Mouse (Mus musculus): Measurements from ENCODE around the gene S100a10. TPM values are rescaled to one million over a fixed set of nuclear protein-coding genes. Genes with fewer than 3 reads are reported as not detected.

The S100a10 gene
- polyA plus RNA-seq, 1 experiment from 2014 or later, result 407 TPM

DNA sequence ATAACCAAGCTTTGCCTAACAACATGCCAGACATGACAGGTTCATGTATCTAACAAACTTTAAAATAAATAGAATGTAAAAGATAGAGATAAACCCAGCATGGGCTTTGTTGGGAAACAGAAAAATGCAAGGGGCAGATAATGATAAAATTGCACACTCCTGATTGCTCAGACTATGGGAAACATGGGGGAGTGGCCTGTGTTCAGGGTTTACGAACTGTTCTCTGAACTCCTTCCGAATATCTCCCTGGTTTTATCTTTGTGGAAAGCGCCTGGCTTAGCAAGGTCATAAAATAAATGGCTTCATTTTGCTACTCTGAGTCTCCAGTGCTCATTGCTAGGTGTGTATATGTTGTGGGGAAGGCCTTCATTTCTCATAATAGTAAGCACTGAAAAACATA is 12.0 kb downstream of the S100a10 start:
- H3K4me1 ChIP-seq (ENCODE audit: control insufficient read depth, insufficient read depth, low read length), result 0 out of 2 replicates have a peak, but pooled peaks cover 4% of the 10 kb centered on the region
- no peak overlapping the region for H3K4me3 ChIP-seq (ENCODE audit: low read length)
- 73% methylated on average over 3 of the region's 3 CpGs for WGBS
- peaks cover 26% of the 10 kb centered on the region; the same call in 1 of the 2 replicates for H3K36me3 ChIP-seq (ENCODE audit: control insufficient read depth, insufficient read depth, low read length)
- H3K9ac ChIP-seq (ENCODE audit: low read depth, low read length), result no peak overlapping the region
- no peaks in the 10 kb centered on the region for H3K27me3 ChIP-seq (ENCODE audit: control insufficient read depth, insufficient read depth, low read length)
- ATAC-seq (ENCODE audit: low FRiP score, low TSS enrichment), result no peak
- H3K9me3 ChIP-seq (ENCODE audit: control insufficient read depth, low read length), result no peaks in the 10 kb centered on the region
- H3K4me2 ChIP-seq (replicated peaks; ENCODE audit: low read depth, low read length), result no peak overlapping the region
- H3K27ac ChIP-seq (ENCODE audit: low read depth, low read length), result no peak overlapping the region

- H3K4me3 ChIP-seq (ENCODE audit: low read length), result no peak overlapping the region
- H3K9me3 ChIP-seq (ENCODE audit: control insufficient read depth, low read length), result no peaks in the 10 kb centered on the region
- 94% methylated on average over 6 of the region's 6 CpGs for WGBS
- no peak overlapping the region for H3K4me2 ChIP-seq (replicated peaks; ENCODE audit: low read depth, low read length)
- no peak for ATAC-seq (ENCODE audit: low FRiP score, low TSS enrichment)
- no peaks in the 10 kb centered on the region for H3K27me3 ChIP-seq (ENCODE audit: control insufficient read depth, insufficient read depth, low read length)
- H3K9ac ChIP-seq (ENCODE audit: low read depth, low read length), result no peak overlapping the region
- peaks cover 18% of the 10 kb centered on the region; the same call in 1 of the 2 replicates for H3K36me3 ChIP-seq (ENCODE audit: control insufficient read depth, insufficient read depth, low read length)
- peak overlapping the region; percentile 53; the same call in 1 of the 2 replicates for H3K27ac ChIP-seq (ENCODE audit: low read depth, low read length)
- 0 out of 2 replicates have a peak, but pooled peaks cover 4% of the 10 kb centered on the region for H3K4me1 ChIP-seq (ENCODE audit: control insufficient read depth, insufficient read depth, low read length)
Measured at GRCm38 (mm10) chr3:93567721-93568120, 12.8 kb downstream of the S100a10 start.

DNA sequence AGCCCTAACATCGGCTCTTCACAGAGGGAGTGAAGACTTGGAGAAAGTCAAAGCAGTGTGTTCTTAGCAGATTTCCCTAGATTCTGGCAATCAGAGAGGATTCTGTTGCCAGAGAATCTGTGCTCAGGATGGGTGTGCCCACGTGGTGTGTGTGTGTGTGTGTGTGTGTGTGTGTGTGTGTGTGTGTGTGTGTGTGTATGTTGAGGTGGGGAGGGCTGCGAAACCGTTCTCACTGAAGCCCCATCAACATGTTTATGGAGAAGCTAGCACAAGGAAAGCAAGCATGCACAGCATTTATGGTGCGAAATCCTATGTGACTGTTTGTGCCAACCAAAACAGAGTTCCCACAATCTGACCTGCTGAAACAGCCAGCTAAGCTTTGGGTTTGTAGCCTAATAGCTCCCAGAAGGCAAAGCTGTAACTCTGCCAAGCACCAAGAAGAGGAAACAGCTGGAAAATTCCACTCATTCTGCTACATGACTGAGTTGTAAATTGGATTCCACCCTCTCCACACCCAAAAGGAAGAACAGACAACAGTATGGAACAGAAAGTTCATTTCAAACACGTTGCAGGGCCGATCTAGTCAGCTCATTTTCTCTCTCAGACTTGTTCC is 13.7 kb downstream of the S100a10 start:
- H3K4me3 ChIP-seq (ENCODE audit: low read length), result no peak overlapping the region
- peaks cover 14% of the 10 kb centered on the region; the same call in 1 of the 2 replicates for H3K36me3 ChIP-seq (ENCODE audit: control insufficient read depth, insufficient read depth, low read length)
- peak; percentile 83 for ATAC-seq (ENCODE audit: low FRiP score, low TSS enrichment)
- H3K9ac ChIP-seq (ENCODE audit: low read depth, low read length), result no peak overlapping the region
- 52% methylated on average over 7 of the region's 7 CpGs for WGBS
- H3K9me3 ChIP-seq (ENCODE audit: control insufficient read depth, low read length), result no peaks in the 10 kb centered on the region
- H3K4me1 ChIP-seq (ENCODE audit: control insufficient read depth, insufficient read depth, low read length), result 0 out of 2 replicates have a peak, but pooled peaks cover 4% of the 10 kb centered on the region
- H3K27ac ChIP-seq (ENCODE audit: low read depth, low read length), result peak overlapping the region; percentile 65; the same call in 1 of the 2 replicates
- H3K4me2 ChIP-seq (replicated peaks; ENCODE audit: low read depth, low read length), result no peak overlapping the region
- no peaks in the 10 kb centered on the region for H3K27me3 ChIP-seq (ENCODE audit: control insufficient read depth, insufficient read depth, low read length)

DNA sequence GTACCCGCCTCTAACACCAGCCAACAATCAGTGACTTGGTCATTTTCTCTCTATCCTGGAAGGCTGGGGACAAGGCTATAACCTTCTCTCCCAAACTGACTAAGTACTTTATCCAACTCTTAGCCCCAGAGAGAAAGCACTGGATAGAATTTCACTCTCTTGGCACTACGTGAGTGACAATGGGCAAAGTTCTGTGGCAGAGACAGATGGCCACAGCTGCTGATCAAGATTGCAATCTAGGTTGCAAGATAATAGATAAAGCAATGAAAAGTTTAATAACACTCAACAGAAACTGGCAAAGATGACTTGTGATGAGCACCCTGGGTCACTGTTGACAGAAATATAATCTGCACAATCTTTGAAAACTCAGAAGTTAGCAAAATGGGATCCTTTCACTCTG is 14.2 kb downstream of the S100a10 start:
- ATAC-seq (ENCODE audit: low FRiP score, low TSS enrichment), result peak; percentile 26; the same call in 1 of the 2 replicates
- no peaks in the 10 kb centered on the region for H3K9me3 ChIP-seq (ENCODE audit: control insufficient read depth, low read length)
- H3K4me3 ChIP-seq (ENCODE audit: low read length), result no peak overlapping the region
- H3K27me3 ChIP-seq (ENCODE audit: control insufficient read depth, insufficient read depth, low read length), result no peaks in the 10 kb centered on the region
- no peak overlapping the region for H3K9ac ChIP-seq (ENCODE audit: low read depth, low read length)
- 40% methylated on average over 2 of the region's 2 CpGs for WGBS
- peak overlapping the region; percentile 65; the same call in 1 of the 2 replicates for H3K27ac ChIP-seq (ENCODE audit: low read depth, low read length)
- 0 out of 2 replicates have a peak, but pooled peaks cover 4% of the 10 kb centered on the region for H3K4me1 ChIP-seq (ENCODE audit: control insufficient read depth, insufficient read depth, low read length)
- H3K36me3 ChIP-seq (ENCODE audit: control insufficient read depth, insufficient read depth, low read length), result peaks cover 12% of the 10 kb centered on the region; the same call in 1 of the 2 replicates
- no peak overlapping the region for H3K4me2 ChIP-seq (replicated peaks; ENCODE audit: low read depth, low read length)

- Histone ChIP-seq H3K9me3 (ENCODE audit: control insufficient read depth, low read length) (no peaks in the 10 kb centered on the region), H3K27me3 (ENCODE audit: control insufficient read depth, insufficient read depth, low read length) (no peaks in the 10 kb centered on the region), H3K27ac (ENCODE audit: low read depth, low read length) (no peak overlapping the region), H3K4me1 (ENCODE audit: control insufficient read depth, insufficient read depth, low read length) (0 out of 2 replicates have a peak, but pooled peaks cover 4% of the 10 kb centered on the region), H3K4me3 (ENCODE audit: low read length) (no peak overlapping the region), H3K4me2 (replicated peaks; ENCODE audit: low read depth, low read length) (no peak overlapping the region), H3K36me3 (ENCODE audit: control insufficient read depth, insufficient read depth, low read length) (no peaks in the 10 kb centered on the region), H3K9ac (ENCODE audit: low read depth, low read length) (no peak overlapping the region)
- WGBS, result 76% methylated on average over 5 of the region's 5 CpGs
- no peak for ATAC-seq (ENCODE audit: low FRiP score, low TSS enrichment)
Measured at GRCm38 (mm10) chr3:93572058-93572791, 17.3 kb downstream of the S100a10 start.

GRCm38 (mm10) chr3:93579317-93580038 is 24.6 kb downstream of the S100a10 start:
- H3K4me3 ChIP-seq (ENCODE audit: low read length), result no peak overlapping the region
- H3K36me3 ChIP-seq (ENCODE audit: control insufficient read depth, insufficient read depth, low read length), result no peaks in the 10 kb centered on the region
- no peaks in the 10 kb centered on the region for H3K27me3 ChIP-seq (ENCODE audit: control insufficient read depth, insufficient read depth, low read length)
- H3K27ac ChIP-seq (ENCODE audit: low read depth, low read length), result no peak overlapping the region
- no peak for ATAC-seq (ENCODE audit: low FRiP score, low TSS enrichment)
- H3K4me2 ChIP-seq (replicated peaks; ENCODE audit: low read depth, low read length), result no peak overlapping the region
- H3K9me3 ChIP-seq (ENCODE audit: control insufficient read depth, low read length), result no peaks in the 10 kb centered on the region
- WGBS, result 52% methylated on average over 6 of the region's 6 CpGs
- no peaks in the 10 kb centered on the region for H3K4me1 ChIP-seq (ENCODE audit: control insufficient read depth, insufficient read depth, low read length)
- no peak overlapping the region for H3K9ac ChIP-seq (ENCODE audit: low read depth, low read length)

- Histone ChIP-seq H3K27me3 (ENCODE audit: control insufficient read depth, insufficient read depth, low read length) (no peaks in the 10 kb centered on the region), H3K9ac (ENCODE audit: low read depth, low read length) (no peak overlapping the region), H3K4me1 (ENCODE audit: control insufficient read depth, insufficient read depth, low read length) (no peaks in the 10 kb centered on the region), H3K4me2 (replicated peaks; ENCODE audit: low read depth, low read length) (no peak overlapping the region), H3K9me3 (ENCODE audit: control insufficient read depth, low read length) (no peaks in the 10 kb centered on the region), H3K36me3 (ENCODE audit: control insufficient read depth, insufficient read depth, low read length) (no peaks in the 10 kb centered on the region), H3K4me3 (ENCODE audit: low read length) (no peak overlapping the region), H3K27ac (ENCODE audit: low read depth, low read length) (no peak overlapping the region)
- 94% methylated on average over 2 of the region's 2 CpGs for whole genome bisulfite sequencing
- no peak for ATAC-seq (ENCODE audit: low FRiP score, low TSS enrichment)
Measured at GRCm38 (mm10) chr3:93580039-93580403, 25.1 kb downstream of the S100a10 start.

GRCm38 (mm10) chr3:93580946-93581345 is 26.1 kb downstream of the S100a10 start:
- ATAC-seq (ENCODE audit: low FRiP score, low TSS enrichment), result no peak
- WGBS, result 30% methylated on average over 2 of the region's 2 CpGs
- Histone ChIP-seq H3K27me3 (ENCODE audit: control insufficient read depth, insufficient read depth, low read length) (no peaks in the 10 kb centered on the region), H3K36me3 (ENCODE audit: control insufficient read depth, insufficient read depth, low read length) (no peaks in the 10 kb centered on the region), H3K4me2 (replicated peaks; ENCODE audit: low read depth, low read length) (no peak overlapping the region), H3K4me1 (ENCODE audit: control insufficient read depth, insufficient read depth, low read length) (no peaks in the 10 kb centered on the region), H3K27ac (ENCODE audit: low read depth, low read length) (no peak overlapping the region), H3K9me3 (ENCODE audit: control insufficient read depth, low read length) (no peaks in the 10 kb centered on the region), H3K4me3 (ENCODE audit: low read length) (no peak overlapping the region), H3K9ac (ENCODE audit: low read depth, low read length) (no peak overlapping the region)
